1 mouse cellular context compared by ENCODE assay signal in the genomic region with DNA sequence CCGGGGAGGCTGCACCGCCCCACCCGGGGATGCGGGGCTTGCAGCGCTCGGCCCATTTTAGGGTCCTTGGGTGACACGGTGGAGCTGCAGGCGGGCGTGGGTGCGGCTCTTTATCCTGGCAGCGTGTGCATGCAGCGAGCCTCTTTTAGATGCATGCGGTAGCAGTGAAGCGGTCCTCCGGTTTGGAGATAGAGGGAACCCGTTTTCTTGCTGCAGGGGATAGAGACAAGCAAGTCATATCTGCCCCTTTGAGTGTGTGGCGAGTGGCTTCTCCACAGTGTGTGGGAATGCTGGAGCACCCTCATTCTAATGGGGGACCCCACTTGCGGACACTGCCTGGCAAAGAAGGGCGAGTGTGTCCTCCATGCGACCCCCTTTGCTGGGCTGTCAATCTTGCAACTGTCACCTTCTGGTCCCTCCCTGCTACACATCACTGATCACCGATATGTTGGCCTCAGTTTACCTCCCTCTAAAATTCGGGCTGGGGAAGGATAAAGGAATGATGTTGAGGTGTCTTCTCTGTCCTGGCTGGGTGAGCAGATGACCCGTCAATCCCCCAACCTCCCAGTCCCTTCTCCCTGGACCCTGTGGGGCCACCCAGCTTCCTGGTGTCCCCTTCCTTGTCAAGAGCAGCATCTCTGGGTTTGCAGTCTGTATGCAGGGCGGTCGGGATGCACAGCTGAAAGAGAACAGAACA.
A peak's percentile ranks its signal among the peaks of the same experiment; 100 is the strongest.
TF ChIP-seq lines count a peak whose summit lies in the region.

No protein-coding gene starts in this region.

TF ChIP-seq in MEL, 35 proteins besides CTCF, POLR2A, EP300 and RAD21:
- TF ChIP-seq MYB (IDR thresholded peaks at IDR 0.05; ENCODE audit: low read depth, low read length) (no peak), MAFK (IDR thresholded peaks at IDR 0.05; ENCODE audit: borderline replicate concordance, low read depth, low read length) (no peak), MYC (IDR thresholded peaks at IDR 0.05; ENCODE audit: low read depth, low read length) (0 out of 2 replicates have a peak, but pooled peaks have one; percentile 52), SIN3A (IDR thresholded peaks at IDR 0.05; ENCODE audit: low read length) (peak; percentile 63; the same call in 1 of the 2 replicates), GABPA (IDR thresholded peaks at IDR 0.05; ENCODE audit: low read depth, low read length) (no peak), MXI1 (IDR thresholded peaks at IDR 0.05; ENCODE audit: low read depth, low read length) (peak; percentile 87)
